8 mouse cellular contexts compared by ENCODE assay signal in the genomic region with DNA sequence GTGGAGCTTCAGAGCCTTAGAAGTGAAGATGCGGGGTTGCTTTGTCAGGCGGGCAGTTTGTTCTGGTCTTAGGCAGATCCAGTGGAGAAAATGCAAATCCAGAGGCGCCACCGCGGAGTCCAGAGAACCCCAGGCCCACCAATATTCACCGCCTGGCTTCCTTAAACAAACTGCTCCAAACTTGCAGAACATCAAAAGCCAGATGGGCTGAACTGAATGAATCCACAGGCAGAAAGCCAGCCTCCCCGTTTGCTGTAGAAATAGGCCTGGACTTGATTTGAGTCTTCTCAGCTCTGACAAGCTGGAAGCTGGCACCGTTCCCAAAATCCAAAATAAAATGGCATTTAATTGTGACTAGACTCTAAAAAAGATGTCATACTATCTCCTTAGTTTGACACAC. TPM values are rescaled to one million over a fixed set of nuclear protein-coding genes. Genes with fewer than 3 reads are reported as not detected.
A peak's percentile ranks its signal among the peaks of the same experiment; 100 is the strongest.
DNase-seq lines count a peak whose midpoint lies in the region; ATAC-seq lines count a peak whose summit lies in the region.

No protein-coding gene starts in this region.

- no peak overlapping the region for H3K4me3 ChIP-seq in embryonic facial prominence, embryonic 14.5 days (ENCODE audit: low read depth, low read length)

- H3K36me3 ChIP-seq in embryonic facial prominence, embryonic 14.5 days (ENCODE audit: control insufficient read depth, insufficient read depth, low read length) = 0 out of 2 replicates have a peak, but pooled peaks cover 4% of the 10 kb centered on the region

- no peak for ATAC-seq in embryonic facial prominence, embryonic 14.5 days (ENCODE audit: low read depth)
- ATAC-seq in CD4-positive, CD25-positive, alpha-beta regulatory T cell, adult 4 months = no peak

- peaks cover 43% of the 10 kb centered on the region for H3K4me1 ChIP-seq in embryonic facial prominence, embryonic 14.5 days (ENCODE audit: control insufficient read depth, insufficient read depth, low read length)

- peak overlapping the region; percentile 31; the same call in 1 of the 2 replicates for H3K4me2 ChIP-seq in embryonic facial prominence, embryonic 14.5 days (ENCODE audit: low read depth, low read length)

- H3K27ac ChIP-seq in embryonic facial prominence, embryonic 14.5 days (replicated peaks; ENCODE audit: low read depth, low read length) = peak overlapping the region; percentile 42

- no peaks in the 10 kb centered on the region for H3K27me3 ChIP-seq in embryonic facial prominence, embryonic 14.5 days (replicated peaks; ENCODE audit: control insufficient read depth, insufficient read depth, low read length)

- 33% methylated on average over 8 of the region's 8 CpGs for WGBS in embryonic facial prominence, embryonic 14.5 days

- DNase-seq in embryo, embryonic 11 days = peak; percentile 26
- no peak for DNase-seq in embryo, embryonic 9.5 days (ENCODE audit: extremely low spot score)
- DNase-seq in 3T3-L1 (ENCODE audit: low read depth, low spot score) = peak; percentile 70
- peak; percentile 93 for DNase-seq in embryonic facial prominence, embryonic 14.5 days (ENCODE audit: low spot score)
- peak; percentile 86 for DNase-seq in layer of hippocampus, adult 11-12 months (ENCODE audit: low spot score)
- DNase-seq in lung, postnatal 10 days = peak; percentile 64
- DNase-seq in embryo, embryonic 10 days (ENCODE audit: low spot score) = no peak

- no peak overlapping the region for H3K9ac ChIP-seq in embryonic facial prominence, embryonic 14.5 days (ENCODE audit: low read depth, low read length)

- no peaks in the 10 kb centered on the region for H3K9me3 ChIP-seq in embryonic facial prominence, embryonic 14.5 days (ENCODE audit: control insufficient read depth, low read length)

RNA-seq across cellular contexts. Expression of a gene that starts 11.1 kb away (rescaled TPM):
- 30.0 and 30.6 TPM in 2 replicates for polyA plus RNA-seq in embryonic facial prominence, embryonic 14.5 days (2014; fragmentation: Nextera tagmentation; extraction: Ambion mirVana)
- polyA plus RNA-seq in CD4-positive, CD25-positive, alpha-beta regulatory T cell, adult 4 months (2017; shearing (Covaris generic)) = under 1 TPM; 0.16 to 0.24 TPM

RNA-seq across cellular contexts. Expression of a gene that starts 40.4 kb away (rescaled TPM):
- 116 and 131 TPM in 2 replicates for polyA plus RNA-seq in embryonic facial prominence, embryonic 14.5 days (2014; fragmentation: Nextera tagmentation; extraction: Ambion mirVana)
- polyA plus RNA-seq in CD4-positive, CD25-positive, alpha-beta regulatory T cell, adult 4 months (2017; shearing (Covaris generic)) = 100 to 1,000 TPM; 162 to 193 TPM

Comparison
In these comparisons a context has a peak if more than half of its experiments do, and no peak if none do; other contexts are left out.
1. DNase-seq: peak in embryo, embryonic 11 days (single experiment), 3T3-L1 (single experiment), embryonic facial prominence, embryonic 14.5 days (single experiment), layer of hippocampus, adult 11-12 months (single experiment) and lung, postnatal 10 days (single experiment); none in embryo, embryonic 9.5 days (single experiment) and embryo, embryonic 10 days (single experiment).
2. RNA of a gene that starts 11.1 kb away (polyA plus RNA-seq): 30.0 to 30.6 TPM in embryonic facial prominence, embryonic 14.5 days; 0.16 to 0.24 TPM in CD4-positive, CD25-positive, alpha-beta regulatory T cell, adult 4 months; every median in the first group is over 10 times any median in the second.